Mouse (Mus musculus) small intestine, adult 2 months (tissue): ENCODE results near the gene St3gal4.

ENCODE experiments used
- CTCF ChIP-seq: fragments of 200-500 bp; IDR thresholded peaks from 2 replicates; pipeline ENCODE4 v1.5.1; 2012; ENCODE audit warnings: low read depth, mild to moderate bottlenecking, control low read depth, inconsistent platforms, low read length, moderate library complexity, mixed read lengths; ENCODE audit not compliant: insufficient replicate concordance, insufficient read length; ENCODE audit errors: extremely low read depth
- POLR2A ChIP-seq: fragments of 200-500 bp; IDR thresholded peaks from 2 replicates; pipeline ENCODE4 v1.6.1; 2012; ENCODE audit warnings: low read depth, mild to moderate bottlenecking, control low read depth, inconsistent platforms, low read length, moderate library complexity

GRCm38 (mm10) chr9:35048449-35048848, 70.6 kb downstream of the St3gal4 start:
- TF ChIP-seq CTCF (no peak), POLR2A (no peak)
